Mouse (Mus musculus): ENCODE results near the gene Matn1.

Matn1 gene

GRCm38 (mm10) chr4:130917564-130917963 lies 26.6 kb upstream of the Matn1 start:
- DNase-seq (ENCODE audit: low read depth, low spot score) = no peak

DNA sequence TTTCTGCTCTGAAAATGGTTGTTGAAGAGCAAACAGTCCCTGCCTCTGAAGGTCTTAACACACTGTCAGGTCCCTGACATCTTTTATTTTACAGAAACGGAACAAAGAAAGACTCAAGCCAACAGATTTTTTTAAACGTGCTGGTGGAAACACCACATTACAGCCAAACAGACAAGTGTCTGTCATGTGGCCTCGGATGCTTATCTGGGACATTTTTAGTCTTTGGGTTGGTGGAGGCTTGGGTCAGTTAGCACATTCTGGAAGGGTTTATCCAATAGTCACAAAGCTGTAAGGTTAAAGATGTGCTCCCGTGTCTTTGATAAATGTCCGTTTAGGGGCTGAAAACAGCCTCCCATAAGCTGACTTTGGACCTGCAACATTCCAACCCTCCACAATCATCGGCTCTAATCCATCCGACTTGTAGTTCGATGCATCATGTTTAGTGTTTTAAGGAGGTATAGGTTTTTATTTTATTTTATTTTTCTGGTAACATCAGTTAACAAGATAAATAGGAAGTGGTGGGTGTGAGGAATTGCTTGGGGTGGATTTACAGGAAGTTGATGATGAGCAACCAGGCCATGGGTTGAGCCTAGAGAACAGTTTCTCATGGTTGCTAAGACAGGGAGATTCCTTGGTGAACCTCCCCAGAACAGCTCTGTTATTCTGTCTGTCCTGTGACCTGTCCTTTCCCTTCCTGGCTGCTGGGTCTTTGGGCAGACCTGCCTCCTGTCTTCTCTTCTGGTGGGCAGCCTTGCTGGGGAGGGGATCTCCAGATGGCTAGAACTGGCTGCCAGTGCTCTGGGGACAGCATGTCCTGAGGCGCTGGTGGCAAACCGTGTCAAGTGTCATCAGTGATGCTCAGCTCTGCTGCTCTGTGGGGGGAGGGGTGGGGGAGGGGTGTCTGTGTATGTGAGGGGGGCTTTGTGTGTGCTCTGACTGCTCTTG lies 25.1 kb upstream of the Matn1 start:
- DNase-seq (ENCODE audit: low read depth, low spot score) = no peak

GRCm38 (mm10) chr4:130919750-130920356 lies 24.3 kb upstream of the Matn1 start:
- DNase-seq (ENCODE audit: low read depth, low spot score) = no peak

DNA sequence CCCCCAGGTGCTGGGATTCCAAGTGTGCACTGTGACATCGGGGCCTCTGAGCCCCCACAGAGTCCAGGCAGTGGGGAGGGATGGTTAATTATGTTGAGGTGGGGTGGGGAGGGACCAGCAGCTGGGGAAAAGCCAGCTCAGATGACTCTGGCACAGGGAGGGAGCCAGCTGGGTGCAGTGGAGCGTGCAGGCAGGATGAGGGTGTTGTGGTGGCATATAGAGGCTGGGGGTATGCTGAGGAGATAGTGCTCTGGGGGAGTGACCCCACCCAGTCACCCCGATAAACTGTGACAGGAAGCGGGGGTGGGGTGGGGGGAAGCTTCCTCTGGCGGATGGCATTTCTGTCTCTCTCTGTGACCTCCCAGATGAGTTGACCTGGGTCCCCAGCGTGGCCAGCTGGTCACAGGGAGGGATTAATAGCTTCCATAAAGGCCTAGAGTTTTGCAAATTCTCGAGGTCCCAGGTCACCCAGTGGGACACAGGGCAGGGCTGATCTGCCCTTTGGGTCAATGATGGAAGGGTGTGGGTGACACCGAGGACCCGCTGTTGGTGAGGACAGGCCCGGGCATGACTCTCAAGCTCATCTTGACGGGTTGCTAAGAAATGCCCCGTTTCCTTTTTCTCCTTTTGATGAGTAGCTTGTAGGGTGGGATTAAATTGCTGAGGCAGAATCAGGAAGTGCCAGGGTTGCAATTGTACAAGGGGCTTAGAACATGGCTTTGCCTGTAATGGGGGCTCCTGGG lies 23.1 kb upstream of the Matn1 start:
- DNase-seq (ENCODE audit: low read depth, low spot score) = no peak

DNA sequence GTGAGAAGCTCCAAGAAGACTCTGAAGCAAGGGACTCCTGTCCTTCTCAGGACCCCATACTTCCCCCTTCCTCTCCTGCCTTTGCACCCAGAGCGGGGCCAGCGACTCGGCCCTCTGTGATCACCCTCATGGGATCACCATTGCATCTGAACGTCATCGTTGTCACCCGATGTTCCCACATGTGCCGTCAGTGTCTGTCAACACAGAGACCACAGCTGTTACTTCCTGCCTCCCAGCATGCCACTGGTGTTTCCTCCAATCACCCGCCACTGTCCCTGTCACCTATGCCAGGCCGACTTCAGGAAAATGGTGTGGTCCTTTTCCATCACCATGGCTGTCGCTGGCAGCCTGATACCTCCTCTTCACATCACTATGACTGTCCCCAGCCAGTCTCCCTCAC lies 22.2 kb upstream of the Matn1 start:
- no peak for DNase-seq (ENCODE audit: low read depth, low spot score)

DNA sequence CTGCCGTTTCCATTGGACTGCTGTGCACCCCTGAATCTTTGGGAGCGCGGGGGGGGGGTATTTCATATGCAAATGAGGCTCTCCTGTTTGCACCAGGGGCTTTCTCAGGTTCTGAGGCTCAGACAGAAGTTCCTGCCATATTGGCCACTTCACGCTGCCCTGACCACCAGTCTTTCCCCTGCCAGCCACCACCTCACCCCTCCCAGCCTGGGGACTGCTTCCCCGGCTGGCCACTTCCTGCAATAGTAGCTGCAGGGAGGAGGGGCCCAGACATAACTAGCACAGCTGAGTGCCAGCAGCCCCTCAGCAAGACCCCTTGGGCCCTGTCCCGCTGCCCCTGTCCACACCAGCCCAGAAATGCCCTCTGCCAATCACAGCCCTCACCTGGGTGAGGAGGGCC lies 17.9 kb upstream of the Matn1 start:
- no peak for DNase-seq (ENCODE audit: low read depth, low spot score)

GRCm38 (mm10) chr4:130927821-130928220 lies 16.4 kb upstream of the Matn1 start:
- no peak for DNase-seq (ENCODE audit: low read depth, low spot score)

DNA sequence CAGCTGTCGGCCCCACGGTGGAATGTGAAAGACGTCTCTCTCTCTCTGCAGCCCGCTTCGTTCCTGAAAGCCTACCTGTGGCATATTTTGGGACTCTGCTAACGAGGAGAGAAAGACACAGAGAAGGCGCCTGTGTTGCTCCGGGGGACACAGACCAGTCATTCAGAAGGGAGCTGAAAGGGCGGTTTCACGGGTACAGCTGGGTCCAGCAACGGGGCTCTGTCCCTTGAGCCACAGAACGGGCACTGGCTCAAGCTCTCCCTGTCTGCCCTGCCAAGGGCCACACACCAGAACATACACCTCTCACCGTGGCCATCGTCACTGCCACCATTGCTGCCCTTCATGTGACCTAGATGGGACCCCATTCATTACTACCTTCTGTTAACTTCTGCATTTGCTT lies 1.5 kb upstream of the Matn1 start:
- no peak for DNase-seq (ENCODE audit: low read depth, low spot score)

GRCm38 (mm10) chr4:130944779-130945178 lies 594 bp downstream of the Matn1 start:
- DNase-seq (ENCODE audit: low read depth, low spot score) = no peak

- DNase-seq (ENCODE audit: low read depth, low spot score) = no peak
Measured at GRCm38 (mm10) chr4:130947094-130947647, 3.0 kb downstream of the Matn1 start.

DNA sequence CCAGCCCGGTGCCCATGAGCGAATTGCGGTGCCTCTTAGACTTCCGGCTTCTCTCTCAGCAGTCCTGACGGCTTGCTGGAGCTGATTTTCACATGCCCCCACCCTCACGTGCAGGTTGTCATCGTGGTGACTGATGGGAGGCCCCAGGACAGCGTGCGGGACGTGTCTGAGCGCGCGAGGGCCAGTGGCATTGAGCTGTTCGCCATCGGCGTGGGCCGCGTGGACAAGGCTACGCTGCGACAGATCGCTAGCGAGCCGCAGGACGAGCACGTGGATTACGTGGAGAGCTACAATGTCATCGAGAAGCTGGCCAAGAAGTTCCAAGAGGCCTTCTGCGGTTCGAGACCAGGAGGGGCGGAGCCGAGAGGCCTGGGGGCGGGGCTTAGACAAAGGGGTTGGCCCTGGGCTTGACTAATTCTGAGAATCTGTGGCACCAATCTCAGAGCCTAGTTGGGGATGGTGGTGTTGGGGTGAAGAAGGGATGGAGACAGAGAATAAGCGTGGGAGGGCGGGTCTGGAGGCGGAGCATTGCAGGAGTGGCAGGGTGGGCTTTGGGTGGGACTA lies 5.7 kb downstream of the Matn1 start:
- DNase-seq (ENCODE audit: low read depth, low spot score) = no peak

DNA sequence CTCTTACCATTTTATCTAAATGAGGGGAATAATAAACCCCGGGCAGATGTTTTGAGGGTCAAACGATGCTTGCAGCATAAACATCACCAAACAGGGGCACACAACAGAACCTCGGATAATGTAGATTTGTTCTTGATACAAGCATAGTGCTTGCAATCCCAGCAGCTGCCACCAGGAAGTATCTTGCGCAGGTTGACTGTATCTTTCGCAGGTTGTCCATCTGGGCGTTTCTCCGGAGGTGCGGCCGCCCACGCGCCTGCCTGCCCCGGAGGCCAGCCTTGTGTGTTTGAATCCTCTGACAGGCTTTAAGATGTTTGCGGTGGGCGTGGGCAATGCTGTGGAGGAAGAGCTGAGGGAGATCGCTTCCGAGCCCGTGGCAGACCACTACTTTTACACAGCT lies 8.3 kb downstream of the Matn1 start:
- DNase-seq (ENCODE audit: low read depth, low spot score) = no peak

GRCm38 (mm10) chr4:130957156-130957555 lies 13.0 kb downstream of the Matn1 start:
- DNase-seq (ENCODE audit: low read depth, low spot score) = no peak

- DNase-seq (ENCODE audit: low read depth, low spot score) = no peak
Measured at GRCm38 (mm10) chr4:130958812-130959211, 14.6 kb downstream of the Matn1 start.

DNA sequence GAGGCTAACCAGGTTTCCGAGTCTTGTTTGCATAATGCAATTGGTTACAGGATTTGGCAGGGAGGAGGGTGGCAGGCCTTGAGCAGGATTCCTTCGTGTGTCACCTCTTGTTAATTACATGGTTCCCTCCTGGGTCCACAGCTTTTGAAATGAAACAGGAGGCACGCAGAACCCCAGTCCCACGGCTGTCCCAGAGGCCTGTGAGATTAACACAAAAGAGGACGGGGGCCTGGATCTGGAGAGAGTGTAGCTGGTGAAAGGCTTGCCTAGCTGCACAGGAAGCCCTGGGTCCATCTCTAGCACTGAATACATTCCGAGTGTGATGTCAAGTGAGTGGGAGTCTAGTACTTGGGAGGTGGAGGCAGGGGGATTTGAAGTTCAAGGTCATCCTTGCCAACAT lies 15.5 kb downstream of the Matn1 start:
- DNase-seq (ENCODE audit: low read depth, low spot score) = no peak

- no peak for DNase-seq (ENCODE audit: low read depth, low spot score)
Measured at GRCm38 (mm10) chr4:130960118-130960734, 16.0 kb downstream of the Matn1 start.

DNA sequence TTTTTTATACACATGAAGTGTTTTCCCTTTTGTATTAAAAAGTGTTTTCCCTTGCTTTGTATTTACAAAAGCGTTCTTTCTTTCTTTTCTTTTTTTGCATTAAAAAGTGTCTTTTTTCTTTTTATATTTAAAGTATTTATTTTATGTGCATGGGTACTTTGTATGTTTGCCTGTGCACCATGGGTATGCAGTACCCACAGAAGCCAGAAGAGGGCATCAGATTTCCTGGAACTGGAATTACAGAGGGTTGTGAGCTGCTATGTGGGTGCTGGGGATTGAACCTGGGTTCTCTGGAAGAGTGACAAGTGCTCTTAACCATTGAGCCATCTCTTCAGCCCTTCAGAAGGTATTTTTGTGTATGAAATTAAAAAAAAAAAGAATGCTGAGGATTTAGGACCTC lies 27.1 kb downstream of the Matn1 start:
- no peak for DNase-seq (ENCODE audit: low read depth, low spot score)

DNA sequence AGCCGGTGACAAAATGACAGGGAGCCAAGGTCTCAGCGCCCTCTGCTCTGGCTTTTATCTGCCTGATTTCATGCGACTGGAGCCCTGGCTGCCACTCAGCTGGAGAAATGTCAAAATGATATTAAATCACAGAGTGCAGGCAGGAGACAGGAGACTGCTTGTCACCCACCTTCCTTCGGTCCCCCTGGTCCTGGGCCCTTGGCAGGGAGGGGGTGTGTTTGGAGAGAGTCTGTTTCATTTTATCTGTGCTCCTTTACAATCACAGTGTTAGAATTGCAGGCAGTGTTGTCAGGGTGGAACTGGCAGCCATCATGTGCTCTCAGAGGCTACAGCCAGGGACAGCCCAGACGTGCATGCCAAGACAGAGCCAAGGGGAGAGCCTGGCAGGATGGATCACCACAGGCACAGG lies 28.2 kb downstream of the Matn1 start:
- DNase-seq (ENCODE audit: low read depth, low spot score) = no peak

DNA sequence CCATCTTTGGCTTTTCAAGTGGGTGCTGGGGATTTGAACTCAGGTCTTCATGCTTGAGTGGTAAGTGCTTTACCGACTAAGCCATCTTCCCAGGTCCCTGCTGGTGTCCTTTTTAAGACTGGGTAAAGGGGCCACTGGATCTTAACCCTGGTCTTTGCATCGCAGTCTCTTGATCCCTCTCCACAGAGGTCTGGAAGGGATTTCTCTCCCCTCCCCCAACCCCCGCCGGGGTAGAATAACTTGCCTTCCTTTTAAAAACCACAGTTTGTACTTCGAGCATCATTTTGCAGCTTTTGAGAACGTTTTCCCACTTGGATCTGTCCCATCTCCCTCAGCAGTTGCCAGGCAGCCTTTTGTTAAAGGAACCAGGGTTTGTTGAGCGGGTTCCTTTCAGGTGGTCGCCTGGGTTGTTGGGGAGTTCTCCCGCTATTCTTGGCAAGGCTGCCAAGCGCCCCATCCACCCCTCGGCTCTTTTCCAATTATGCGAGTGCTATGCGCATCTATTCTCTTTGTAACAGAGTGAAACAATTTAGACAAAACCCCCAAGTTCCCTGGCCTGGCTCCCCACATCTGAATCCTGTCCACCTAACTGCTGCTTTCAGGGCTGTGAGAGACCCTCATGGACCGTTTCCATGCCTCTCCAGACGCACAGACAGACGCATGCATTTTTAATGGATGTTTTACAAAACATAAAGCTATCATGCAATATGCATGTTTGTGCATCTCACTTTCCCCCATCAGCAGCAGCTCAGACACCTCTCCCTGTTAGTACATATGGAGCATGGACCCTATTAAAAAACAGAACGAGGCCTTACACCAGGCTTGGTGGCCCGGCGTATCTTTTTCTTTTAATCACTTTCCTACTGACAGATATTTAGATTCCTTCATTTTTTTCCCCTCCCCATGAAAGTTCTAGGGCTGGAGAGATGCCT lies 29.4 kb downstream of the Matn1 start:
- no peak for DNase-seq (ENCODE audit: low read depth, low spot score)

DNA sequence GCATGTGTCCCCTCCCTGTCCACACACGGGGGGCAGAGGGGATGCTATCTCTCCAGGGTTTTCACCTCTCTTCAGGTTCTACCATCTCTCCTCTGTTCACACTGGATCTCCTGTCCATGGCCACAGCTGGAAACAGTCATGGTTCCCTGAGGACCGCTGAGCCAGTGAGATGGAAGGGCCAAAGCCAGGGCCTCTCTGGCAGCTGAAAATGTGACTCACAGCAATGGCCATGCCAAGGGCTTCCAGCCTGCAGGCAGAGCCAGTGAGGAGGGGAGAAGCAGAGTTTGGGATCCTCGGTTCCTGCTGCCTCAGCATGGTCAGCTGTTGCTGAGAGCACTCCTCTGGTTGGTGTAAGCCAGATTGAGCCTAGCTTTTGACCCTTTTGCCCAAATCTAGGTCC lies 34.8 kb downstream of the Matn1 start:
- DNase-seq (ENCODE audit: low read depth, low spot score) = no peak

Data from telencephalon, adult 2 months (tissue).